Mouse (Mus musculus) cerebellum, adult 11 months (tissue): Measurements from ENCODE around the gene Frmpd2.
"Not testable (repeated sequence)": the region's sequence is repeated elsewhere in the genome, so short reads cannot be mapped to it uniquely, and the experiment has no call there.

Source experiments
- DNase-seq: peaks from one replicate; pipeline ENCODE4 v3.0.0; 2022

Gene Frmpd2

DNA sequence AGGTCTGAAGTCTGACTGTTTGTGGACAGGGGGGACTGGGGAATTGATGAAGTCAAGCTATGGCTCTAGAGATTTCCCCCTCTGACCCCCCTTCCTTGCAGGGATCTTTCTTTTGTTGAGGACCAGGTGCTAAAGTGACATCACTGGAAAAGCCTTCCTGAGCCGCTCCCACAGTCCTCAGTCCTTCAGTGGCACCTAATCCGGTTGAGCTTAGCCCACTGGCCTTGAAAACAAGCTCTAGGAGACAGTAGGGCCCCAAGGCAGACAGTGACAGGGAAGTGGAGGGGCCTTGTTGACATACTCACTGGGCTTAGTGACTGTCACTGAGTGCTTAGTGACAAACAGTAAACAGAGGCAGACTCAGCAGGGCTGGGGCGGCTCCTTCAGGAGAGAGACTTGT, at the start of gene Frmpd2:
Frmpd2 (plus strand) TSS at position 366 of the 400 bp plus-strand sequence.
- DNase-seq: no peak

DNA sequence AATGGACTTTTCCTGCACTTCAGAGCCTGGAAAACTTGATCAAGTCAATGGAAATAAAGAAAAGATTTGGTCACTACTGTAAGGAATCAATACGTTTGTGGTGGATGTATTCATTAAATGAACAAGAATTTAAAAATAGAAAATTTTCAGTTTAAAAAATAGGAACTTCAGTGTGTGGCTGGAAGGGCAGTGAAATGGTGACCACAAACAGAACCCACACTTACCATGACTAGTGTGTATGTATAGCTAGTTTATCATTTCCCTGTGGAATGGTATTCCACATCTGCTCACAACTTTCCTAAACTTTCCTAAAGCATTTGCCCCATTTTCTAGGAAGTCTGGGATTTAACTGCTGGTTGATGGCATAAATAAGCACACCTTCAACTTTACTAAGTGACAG, 48.5 kb upstream of the Frmpd2 start:
- no peak for DNase-seq

DNA sequence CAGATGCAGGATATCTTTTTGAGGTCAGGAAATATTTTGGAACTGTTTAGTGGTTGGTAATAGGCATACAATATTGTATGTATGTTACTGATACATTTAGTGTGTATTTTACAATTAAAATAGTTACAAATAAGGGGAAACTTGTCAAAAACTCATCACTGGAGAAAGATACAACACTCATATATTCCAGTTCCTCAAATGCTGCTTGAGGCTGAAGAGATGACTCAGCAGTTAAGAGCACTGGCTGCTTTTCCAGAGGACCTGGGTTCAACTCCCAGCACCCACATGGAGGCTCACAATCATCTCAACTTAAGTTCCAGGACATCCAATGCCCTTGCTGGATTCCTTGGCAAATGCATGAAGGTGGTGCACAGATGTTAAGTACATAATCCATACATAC, 47.4 kb upstream of the Frmpd2 start:
- DNase-seq: no peak

DNA sequence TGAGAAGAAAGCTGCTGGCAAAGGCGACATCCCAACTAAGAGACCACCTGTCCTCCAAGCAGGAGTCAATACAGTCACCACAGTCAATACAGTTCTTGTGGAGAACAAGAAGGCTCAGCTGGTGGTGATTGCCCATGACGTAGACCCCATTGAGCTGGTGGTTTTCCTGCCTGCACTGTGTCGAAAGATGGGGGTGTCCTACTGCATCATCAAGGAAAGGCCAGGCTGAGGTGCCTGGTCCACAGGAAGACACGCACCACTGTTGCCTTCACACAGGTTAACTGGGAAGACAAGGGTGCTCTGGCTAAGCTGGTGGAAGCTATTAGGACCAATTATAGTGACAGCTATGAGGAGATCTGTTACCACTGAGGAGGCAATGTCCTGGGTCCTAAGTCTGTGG, 39.0 kb upstream of the Frmpd2 start:
- not testable (repeated sequence) for DNase-seq

DNA sequence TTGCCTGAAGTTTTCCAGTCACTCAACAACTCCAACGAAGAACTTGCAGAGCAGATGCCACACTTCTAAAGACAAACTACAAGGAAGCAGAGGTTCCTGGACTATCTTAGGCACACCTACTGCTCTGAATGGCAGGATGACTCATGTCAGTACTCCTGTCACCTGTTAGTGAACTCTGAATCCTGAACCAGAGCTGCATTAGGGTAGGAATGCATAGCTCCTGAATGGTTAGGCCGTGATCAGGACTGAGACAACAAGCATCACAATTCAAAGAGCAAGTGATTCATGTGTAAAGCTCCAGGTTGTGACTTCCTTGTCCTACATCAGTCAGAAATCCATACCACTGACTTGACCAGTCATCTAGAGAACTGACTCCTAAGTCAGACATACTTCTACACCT, 27.7 kb upstream of the Frmpd2 start:
- no peak for DNase-seq

DNA sequence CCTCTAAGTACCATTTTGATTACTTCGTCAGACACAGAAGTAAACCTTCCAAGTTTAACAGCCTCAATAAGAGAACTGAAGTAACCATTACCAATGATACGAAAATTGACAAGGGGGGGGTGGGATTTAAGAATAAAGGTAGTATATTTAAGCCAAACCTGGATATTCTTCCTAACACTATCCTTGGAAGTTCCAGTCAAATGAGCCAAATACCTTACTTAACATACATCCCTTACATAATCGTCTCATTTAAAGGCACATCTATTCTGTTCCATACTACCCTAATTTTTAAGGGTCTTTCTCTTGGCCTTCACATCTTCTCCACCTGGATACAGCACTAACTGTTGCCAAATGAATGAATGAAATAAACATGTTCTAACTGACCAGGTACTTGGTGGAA, 25.5 kb upstream of the Frmpd2 start:
- DNase-seq: no peak

DNA sequence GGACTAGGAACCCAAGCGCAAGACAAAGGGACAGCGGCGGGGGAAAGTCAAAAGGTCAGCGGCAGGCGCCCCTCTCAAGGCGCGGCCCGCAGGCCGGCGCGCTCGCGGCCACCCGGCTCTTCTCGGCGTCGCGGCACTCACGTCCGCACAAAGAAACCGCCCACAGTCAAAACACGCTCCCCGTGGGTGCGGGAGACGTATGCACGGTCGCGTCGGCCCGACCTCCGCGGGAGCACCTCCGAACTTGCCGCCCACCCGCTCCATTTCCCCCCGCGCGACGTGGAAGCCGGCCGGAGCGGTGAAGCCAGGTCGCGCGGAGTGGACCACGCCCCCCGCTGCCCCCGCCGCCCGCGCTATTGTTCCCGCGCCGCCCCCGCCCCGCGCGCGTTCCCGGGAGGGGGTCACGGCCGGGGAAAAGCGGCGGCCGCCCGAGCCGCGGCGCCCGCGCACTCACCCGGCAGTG, 24.9 kb upstream of the Frmpd2 start:
- DNase-seq: no peak

DNA sequence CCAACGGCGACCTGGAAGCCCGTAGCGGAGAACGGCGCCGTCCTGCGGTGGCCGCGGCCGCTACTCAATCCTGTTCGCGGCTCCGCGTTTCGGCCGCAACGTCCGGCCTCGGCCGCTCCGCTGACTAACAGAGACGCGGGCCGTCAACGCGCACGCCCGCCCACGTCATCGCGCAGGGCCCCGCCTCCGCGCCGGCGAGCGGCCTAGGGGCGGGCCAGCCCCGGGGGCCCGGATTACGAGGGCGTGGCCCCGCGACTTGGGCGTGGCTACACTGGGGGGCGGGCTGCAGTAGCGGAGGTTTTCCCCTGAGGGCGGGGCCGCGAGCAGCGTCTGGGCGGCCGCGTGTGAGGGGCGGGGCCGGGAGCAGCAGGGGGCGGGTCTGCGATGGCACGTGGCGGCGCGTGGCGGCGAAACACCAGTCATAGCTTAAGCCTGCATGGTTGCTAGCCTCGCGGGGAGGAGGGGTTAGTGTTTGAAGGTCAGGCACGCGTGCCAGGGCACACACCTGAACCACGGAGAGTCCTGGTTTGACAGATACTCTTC, 24.4 kb upstream of the Frmpd2 start, which contains the start of gene Mapk8:
Mapk8 (minus strand) TSS at position 132 of the 543 bp plus-strand sequence.
- peak; percentile 96 for DNase-seq

DNA sequence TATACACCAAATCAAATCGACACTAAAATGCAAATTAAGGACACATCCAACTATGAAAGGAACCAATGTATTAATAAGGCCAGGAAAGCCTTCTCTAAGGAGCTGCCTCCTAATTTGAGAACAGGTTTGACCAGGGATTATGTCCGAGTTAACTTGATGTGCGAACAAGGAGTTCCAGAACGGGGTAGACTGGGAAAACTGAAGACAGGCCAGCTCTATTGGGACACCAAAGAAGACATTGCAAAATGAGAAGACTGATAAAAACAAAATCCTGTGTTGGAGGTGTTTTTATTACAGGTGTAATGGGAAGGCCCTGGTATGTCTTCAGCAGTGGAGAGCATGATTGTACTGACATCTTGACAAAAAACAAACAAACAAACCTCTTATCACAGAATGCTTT, 23.2 kb upstream of the Frmpd2 start:
- DNase-seq: no peak

DNA sequence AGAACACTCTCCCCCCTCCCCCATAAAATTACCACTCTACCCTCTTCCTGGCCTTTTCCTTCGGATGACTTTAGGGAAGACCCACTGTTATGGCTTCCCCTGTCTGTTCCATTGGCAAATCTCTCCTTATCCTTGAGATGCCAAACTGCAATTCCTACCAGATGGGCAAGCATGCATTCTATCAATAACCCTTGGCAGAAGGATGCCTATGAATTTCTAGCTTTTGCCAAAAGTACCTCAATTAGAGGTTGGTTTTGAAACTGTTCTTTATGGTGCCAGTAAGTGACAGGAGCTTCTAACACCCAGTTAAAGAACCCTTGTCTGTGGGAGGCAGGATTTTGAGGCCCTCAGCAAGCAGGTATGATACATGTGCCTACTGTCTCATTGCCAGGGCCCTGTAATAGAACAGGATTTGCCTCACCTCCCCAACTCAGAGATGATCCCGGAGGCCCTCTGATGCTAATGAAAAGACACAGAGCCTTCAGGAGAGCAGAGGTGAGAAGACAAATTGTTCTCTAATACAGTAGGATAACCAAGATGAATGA, 22.1 kb upstream of the Frmpd2 start:
- DNase-seq: no peak

DNA sequence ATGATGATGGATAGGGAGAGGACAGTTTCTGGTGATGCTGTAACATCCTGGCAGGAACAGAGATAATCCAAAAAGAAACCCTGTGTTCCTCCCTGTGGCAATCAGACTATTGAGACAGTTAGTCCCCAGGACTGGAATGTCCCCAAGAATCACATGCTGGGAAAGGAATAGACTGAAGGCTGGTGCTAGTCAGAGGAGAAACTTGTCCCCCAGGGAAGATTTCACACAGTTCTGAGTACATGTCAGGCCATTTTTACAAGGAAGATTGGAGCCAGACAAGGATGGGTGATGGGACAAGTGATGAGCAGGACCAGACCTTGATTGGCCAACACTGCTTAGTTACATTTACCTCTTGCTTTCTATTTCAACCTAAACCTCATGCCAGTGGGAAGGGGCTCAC, 21.2 kb upstream of the Frmpd2 start:
- no peak for DNase-seq

DNA sequence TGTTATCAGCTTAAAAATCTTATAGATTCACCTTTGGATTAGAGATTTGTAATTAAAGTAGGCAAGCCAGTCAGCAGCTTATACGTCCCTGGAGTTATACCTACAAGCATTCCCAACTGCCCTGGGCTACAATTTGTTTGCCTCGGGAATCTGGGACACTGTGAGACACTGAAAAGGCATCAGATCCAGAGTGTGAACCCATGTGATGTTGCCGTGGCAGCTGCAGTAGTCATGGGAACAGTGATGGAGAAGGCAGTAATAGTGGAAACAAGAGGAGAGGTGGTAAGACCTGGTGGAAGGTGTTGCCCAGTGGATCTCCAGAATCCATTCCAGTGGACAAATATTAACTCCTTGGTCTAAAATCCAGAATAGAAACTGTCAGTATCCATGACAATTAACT, 7.8 kb upstream of the Frmpd2 start:
- no peak for DNase-seq

DNA sequence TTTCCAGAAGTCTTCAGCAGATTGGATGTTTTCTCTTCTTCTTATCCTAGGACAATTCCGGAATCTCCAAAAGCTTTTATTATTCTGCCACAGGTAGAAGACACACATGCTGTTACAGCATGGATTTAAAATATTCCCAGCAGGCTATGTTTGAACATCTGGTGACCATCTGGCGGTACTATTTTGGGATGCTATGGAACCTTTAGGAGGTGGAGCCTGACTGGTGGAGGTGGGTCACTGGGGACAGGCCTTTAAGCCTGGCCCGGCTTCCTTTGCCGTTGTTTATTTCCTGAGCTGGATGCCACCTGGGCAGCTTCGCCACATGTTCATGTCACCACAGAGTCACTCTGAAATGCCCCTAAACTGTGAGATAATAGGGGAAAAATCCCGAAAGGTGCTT, 3.7 kb upstream of the Frmpd2 start:
- DNase-seq: no peak

DNA sequence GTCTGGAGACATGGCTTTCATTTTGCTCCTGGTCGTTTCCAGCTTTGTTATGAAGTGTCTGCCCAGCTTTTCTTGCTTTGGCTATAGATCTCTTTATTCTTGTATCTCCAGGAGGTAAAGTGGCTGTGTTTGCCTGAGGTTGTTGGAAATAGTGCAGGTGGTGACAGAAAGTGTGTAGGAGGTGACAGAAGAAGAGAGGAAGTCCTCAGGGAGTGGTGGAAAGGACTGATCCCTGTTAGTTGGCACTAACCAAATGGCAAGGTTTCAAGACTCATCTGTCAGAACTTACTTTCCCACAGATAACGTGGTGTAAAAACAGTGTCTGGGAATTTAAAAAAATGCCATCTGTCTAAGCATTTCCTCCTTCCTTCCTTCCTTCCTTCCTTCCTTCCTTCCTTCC, 3.0 kb downstream of the Frmpd2 start:
- DNase-seq: no peak

DNA sequence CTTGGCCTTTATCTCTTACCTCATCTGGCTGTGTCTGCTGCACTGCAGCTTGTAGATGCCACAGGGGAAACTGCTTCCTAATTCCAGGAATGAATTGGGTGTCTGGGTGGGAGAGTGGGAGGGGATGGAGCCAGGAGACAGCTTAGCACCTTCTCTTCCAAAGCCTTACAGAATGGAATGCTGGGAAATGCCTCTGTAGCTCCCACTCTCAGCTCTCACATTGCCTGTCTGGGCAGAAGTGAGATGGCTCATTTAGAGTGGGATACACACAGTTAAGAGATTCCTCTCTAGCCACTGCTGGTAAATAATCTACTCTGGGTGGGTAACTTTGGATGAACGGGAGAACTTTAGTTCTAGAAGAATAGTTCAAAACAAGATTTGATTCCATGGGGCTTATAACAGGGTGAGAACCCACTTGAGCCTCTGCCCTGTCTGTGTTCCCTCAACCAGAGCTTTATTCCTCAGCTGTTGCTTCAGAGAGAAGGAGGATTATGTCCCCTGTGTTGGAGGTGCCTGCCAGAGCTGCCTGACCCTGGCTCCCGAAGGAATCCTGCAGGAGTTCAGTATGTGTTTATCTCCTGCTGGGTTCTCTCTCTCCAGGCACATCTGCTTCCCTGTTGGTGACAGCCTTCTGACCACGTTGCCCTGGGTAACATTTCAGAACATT, 4.7 kb downstream of the Frmpd2 start:
- DNase-seq: no peak

DNA sequence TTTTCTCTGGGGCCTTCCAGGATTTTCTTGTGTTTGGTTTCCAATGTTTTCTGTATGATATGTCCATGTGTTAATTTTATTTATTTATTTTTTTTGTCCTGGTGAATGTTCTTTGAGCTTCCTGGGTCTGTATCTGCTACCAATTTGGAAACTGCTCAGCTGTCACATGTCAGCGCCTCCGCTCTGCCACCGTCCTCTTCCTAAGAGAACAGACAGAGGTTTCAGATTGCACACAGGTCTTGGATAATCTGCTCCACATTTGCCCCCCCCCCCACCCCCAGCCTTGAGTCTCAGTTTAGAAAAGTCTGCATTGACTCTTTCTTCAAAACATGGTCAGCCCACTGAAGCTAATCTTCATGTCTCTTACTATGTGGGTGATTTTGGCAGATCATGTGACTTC, 10.5 kb downstream of the Frmpd2 start:
- no peak for DNase-seq

DNA sequence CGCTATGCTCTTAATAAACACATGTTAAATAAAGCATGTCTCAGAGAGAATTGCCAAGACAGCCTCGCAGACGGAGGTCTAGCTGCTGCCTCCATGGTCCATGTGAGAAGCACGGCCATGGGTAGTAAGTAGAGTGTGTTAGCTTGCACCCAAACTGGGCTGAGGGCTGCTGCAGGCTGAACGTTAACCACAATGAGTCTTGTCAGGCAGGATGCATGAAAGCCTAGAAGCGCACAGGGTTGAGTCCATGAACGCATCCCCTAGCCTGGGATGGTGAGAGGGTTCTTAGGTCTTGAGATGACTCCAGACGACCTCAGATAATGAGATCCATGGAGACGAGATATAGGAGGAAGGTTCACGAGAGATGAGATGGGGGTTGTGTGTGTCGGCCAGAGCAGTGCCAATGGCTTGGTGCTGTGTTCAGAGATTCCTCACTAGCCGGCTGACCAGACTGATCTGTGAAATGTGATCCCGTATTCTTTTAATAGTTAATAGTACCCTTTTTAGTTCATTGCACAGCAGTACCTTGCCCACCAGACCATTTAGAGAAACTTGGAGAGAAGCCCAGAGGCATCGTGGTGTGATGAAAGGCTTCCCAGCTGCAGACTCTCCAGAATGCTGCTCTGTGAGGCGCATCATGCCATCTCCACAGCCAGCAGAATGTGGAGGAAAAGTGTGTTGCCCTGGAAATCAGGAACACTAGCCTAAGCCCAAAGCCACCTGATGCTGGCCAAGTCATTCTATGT, 16.5 kb downstream of the Frmpd2 start:
- DNase-seq: no peak

DNA sequence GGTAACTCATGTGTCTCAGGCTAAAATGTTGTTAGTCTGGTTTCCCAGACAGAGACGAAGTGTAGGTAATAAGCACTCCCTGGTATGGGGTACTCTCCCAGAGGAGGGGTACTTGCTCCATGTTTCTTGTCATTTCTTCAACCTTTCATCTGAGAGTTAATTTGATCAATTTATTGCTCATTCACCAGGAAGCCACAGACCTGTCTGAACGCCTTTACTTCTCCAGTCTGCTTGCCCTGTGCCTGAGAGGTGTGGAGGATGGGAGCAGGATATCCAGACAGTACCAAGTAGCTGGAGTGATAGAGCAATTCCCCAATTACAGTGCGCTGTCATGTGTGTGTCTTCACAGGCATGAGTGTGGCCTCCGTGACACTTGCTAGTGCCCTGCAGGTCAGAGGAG, 23.7 kb downstream of the Frmpd2 start:
- no peak for DNase-seq

DNA sequence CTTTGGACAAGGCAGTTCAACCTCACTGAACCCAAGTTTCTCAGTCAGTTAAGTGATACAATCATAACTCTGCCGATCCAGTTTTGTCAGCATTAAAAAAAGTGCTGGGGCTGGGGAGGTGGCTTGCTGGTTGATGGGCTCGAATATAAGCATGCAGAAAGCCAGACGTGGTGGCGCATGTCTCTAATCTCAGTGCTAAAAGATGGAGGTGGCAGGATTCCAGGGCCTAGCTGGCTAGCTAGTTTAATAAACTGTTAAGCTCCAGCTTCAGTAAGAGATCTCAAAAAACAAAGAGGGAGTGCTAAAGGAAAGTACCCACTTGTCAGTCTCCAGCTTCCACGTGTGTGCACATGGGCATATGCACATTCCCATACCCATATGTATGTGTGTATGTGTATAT, 25.9 kb downstream of the Frmpd2 start:
- no peak for DNase-seq

DNA sequence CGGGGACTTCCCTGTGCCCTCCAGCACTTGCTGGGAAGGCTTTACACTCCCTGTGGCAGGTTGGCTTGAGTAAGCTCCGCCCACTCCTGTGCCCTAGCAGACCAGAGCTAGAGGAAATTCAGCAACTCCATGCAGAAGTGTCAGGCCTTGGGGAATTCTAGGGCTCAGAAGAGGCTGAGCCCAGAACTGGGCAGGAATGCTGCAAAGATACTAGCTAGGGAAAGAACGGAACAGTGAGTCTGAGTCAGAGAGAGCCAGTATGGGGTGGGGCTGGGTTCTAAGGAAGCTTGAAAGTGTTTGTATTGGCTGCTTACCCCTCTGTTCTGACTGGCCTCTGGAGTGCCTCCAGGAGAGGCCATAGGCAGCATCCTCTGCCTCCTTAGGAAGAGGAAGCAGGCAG, 27.4 kb downstream of the Frmpd2 start:
- no peak for DNase-seq

DNA sequence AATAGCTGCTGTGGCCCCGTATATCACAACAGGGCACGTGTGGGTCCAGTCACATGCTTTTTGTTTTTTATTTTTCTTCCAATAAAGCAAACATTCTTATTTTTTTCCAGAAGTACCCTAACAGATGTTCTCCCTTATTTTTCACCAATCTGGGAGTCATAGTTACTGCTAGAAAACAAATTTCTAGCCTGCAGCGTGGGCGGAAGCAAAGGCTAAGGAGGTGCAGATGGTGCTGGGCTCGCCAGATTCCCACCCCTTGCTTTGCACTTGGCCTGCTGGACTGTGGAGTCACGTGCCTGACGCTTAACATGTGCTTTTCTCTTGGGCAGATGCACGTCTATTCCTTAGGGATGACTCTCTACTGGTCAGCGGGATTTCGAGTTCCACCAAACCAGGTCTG, 29.1 kb downstream of the Frmpd2 start:
- no peak for DNase-seq

DNA sequence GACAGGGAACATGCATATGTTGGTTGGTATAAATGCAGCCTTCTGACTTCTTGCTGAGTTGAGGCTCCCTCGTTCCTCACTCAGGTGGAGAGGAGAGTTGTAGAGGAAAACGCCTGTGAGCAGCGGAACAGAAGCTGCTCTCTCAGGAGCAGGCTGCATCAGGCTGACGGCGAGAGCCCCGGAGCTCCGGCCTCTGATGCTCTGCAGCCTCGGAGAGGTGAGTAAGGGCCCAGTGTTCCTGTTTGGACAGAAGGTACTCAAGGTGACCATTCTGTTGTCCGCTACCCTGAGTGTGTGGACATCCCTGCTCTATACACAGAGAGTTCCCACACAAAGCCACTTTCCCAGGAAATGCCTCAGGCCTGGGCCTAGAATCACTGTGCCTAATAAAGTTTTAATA, 31.8 kb downstream of the Frmpd2 start:
- DNase-seq: no peak

DNA sequence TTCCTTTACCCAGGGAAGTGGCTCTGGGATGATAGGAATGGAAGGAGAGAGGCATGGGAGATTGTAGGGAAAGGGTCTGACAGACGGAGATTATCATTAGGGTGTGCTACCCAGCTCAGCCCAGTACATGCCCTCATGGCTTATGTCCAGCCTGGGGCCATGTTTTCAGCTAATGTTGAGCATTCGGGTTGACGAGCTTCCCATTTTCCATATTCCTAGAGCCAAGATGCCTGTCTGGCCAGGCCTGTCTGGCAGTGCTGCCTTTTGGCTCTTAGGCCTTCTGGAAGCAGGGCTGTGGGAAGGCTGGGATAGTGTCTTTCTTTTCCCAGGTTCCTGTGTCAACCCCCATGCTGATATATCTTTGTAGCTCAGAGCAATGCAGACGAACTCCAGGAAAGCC, 35.2 kb downstream of the Frmpd2 start:
- no peak for DNase-seq

DNA sequence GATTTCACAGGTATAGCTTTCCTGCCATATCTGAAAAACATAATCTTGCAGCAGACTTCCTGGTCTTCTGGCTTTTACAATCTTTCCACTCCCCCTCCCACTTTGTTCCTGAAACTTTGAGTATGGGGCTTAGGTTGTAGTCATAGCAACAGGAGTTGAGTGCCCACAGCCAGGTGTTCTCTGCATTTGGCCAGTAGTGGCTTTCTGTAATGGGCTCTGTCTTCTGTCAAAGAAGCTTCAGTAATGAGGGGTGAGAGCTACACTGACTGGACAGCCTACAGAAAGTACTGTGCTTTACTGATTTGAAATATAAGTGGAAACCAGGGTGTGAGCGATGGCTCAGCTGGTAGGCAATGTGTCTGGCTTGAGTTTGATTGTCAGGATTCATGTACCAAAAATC, 37.2 kb downstream of the Frmpd2 start:
- no peak for DNase-seq
